Mouse (Mus musculus): ENCODE results near the gene Hspb1. TPM values are rescaled to one million over a fixed set of nuclear protein-coding genes. Genes with fewer than 3 reads are reported as not detected.

Gene Hspb1
- polyA plus RNA-seq, 1 experiment from 2014 or later = 7.3 TPM

GRCm38 (mm10) chr5:135853731-135854130, 34.0 kb upstream of the Hspb1 start:
- ATAC-seq = no peak
- Histone ChIP-seq H3K4me3 (replicated peaks; ENCODE audit: low read length) (no peak overlapping the region), H3K36me3 (ENCODE audit: control insufficient read depth, insufficient read depth) (no peaks in the 10 kb centered on the region), H3K9me3 (ENCODE audit: control insufficient read depth, low read length) (no peaks in the 10 kb centered on the region), H3K9ac (replicated peaks; ENCODE audit: low read depth, low read length) (no peak overlapping the region), H3K4me2 (ENCODE audit: low read length) (no peak overlapping the region), H3K4me1 (replicated peaks; ENCODE audit: control insufficient read depth, insufficient read depth, low read length) (peaks cover 15% of the 10 kb centered on the region), H3K27me3 (replicated peaks; ENCODE audit: control insufficient read depth, insufficient read depth, low read length) (peaks cover 63% of the 10 kb centered on the region), H3K27ac (ENCODE audit: low read length) (no peak overlapping the region)
- WGBS = 58% methylated on average over 7 of the region's 7 CpGs

DNA sequence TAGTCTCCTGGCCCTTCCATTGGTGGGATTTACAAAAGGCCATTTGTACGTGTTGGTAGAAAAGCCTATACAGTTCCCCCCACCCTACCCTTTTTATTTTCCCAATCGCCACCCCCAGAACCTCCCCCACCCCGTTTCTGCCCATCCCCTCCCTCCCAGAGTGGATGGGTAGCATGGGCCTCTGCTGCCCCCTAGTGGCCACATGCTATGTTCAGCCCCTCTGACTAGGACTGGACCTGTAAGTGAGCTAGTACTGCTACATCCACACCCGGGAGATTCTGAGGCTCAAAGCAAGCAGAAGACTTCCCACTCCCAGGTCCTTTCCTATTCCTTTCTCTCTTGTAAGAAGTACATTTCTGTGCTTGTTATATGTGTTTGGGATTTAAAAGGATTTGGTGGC, 32.6 kb upstream of the Hspb1 start:
- WGBS = 0% methylated on average over 4 of the region's 4 CpGs
- no peak overlapping the region for H3K9ac ChIP-seq (replicated peaks; ENCODE audit: low read depth, low read length)
- no peak overlapping the region for H3K4me3 ChIP-seq (replicated peaks; ENCODE audit: low read length)
- peaks cover 15% of the 10 kb centered on the region for H3K4me1 ChIP-seq (replicated peaks; ENCODE audit: control insufficient read depth, insufficient read depth, low read length)
- H3K4me2 ChIP-seq (ENCODE audit: low read length) = no peak overlapping the region
- H3K27me3 ChIP-seq (replicated peaks; ENCODE audit: control insufficient read depth, insufficient read depth, low read length) = peaks cover 59% of the 10 kb centered on the region
- ATAC-seq = peak; percentile 72; the same call in 1 of the 2 replicates
- H3K27ac ChIP-seq (ENCODE audit: low read length) = no peak overlapping the region
- no peaks in the 10 kb centered on the region for H3K36me3 ChIP-seq (ENCODE audit: control insufficient read depth, insufficient read depth)
- no peaks in the 10 kb centered on the region for H3K9me3 ChIP-seq (ENCODE audit: control insufficient read depth, low read length)

GRCm38 (mm10) chr5:135866662-135867061, 21.1 kb upstream of the Hspb1 start:
- peaks cover 13% of the 10 kb centered on the region for H3K4me1 ChIP-seq (replicated peaks; ENCODE audit: control insufficient read depth, insufficient read depth, low read length)
- H3K9ac ChIP-seq (replicated peaks; ENCODE audit: low read depth, low read length) = no peak overlapping the region
- H3K9me3 ChIP-seq (ENCODE audit: control insufficient read depth, low read length) = no peaks in the 10 kb centered on the region
- H3K27me3 ChIP-seq (replicated peaks; ENCODE audit: control insufficient read depth, insufficient read depth, low read length) = peaks cover 43% of the 10 kb centered on the region
- no peak overlapping the region for H3K4me3 ChIP-seq (replicated peaks; ENCODE audit: low read length)
- WGBS = 49% methylated on average over 8 of the region's 8 CpGs
- H3K4me2 ChIP-seq (ENCODE audit: low read length) = no peak overlapping the region
- no peak for ATAC-seq
- H3K27ac ChIP-seq (ENCODE audit: low read length) = no peak overlapping the region
- H3K36me3 ChIP-seq (ENCODE audit: control insufficient read depth, insufficient read depth) = no peaks in the 10 kb centered on the region

DNA sequence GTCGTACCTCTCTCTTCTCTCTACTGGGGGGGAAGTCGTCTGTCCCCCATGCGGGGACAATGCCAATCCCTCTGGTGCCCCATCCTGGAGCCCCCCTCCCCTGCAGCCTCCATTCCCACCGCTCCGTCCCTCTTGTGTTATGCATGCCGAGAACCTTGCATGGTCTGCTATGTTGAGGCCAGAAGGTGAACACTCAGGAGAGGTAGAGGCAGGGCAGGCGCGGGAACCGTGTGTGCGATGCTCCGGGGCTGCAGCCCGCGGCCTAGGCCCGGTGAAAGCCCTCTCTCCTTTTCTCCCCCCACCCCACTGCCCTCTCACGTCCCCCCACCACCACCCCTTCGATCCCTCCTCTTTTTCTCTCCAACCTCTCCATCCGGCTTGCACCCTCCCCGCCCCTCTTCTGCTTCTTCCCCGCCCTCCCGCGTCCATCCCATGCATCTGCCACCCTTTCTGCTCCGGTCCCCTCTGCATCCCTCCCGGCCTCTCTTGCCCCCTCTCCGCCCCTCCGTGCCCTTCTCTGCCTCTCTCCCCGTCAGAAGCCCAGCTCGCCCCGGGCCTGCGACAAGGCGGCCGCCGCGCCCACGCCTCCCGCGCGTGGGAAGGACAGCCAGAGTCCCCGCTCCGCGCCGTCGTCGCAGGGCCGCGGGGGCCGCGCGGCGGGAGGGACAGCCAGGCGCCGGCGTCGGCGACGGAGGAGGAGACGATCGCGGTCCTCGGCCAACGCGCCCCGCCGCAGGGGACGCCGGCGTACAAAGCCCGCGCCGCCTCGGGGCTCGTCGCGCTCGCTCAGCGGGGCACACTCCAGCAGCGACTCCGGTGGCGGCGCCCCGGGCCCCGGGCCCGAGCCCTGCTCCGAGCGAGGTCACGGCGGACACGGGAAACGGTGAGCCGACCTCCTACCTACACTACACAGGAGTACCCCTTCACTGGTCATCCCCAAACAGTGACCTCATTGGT, 19.8 kb upstream of the Hspb1 start:
- peak overlapping the region; percentile 76 for H3K4me2 ChIP-seq (ENCODE audit: low read length)
- H3K4me1 ChIP-seq (replicated peaks; ENCODE audit: control insufficient read depth, insufficient read depth, low read length) = peaks cover 13% of the 10 kb centered on the region
- no peaks in the 10 kb centered on the region for H3K36me3 ChIP-seq (ENCODE audit: control insufficient read depth, insufficient read depth)
- WGBS = under 1% methylated on average over 83 of the region's 89 CpGs
- H3K9ac ChIP-seq (replicated peaks; ENCODE audit: low read depth, low read length) = peak overlapping the region; percentile 65
- H3K27ac ChIP-seq (ENCODE audit: low read length) = no peak overlapping the region
- ATAC-seq = peak; percentile 64
- peak overlapping the region; percentile 48 for H3K4me3 ChIP-seq (replicated peaks; ENCODE audit: low read length)
- H3K9me3 ChIP-seq (ENCODE audit: control insufficient read depth, low read length) = no peaks in the 10 kb centered on the region
- peaks cover 39% of the 10 kb centered on the region for H3K27me3 ChIP-seq (replicated peaks; ENCODE audit: control insufficient read depth, insufficient read depth, low read length)

- Histone ChIP-seq H3K4me2 (ENCODE audit: low read length) (peak overlapping the region; percentile 76), H3K36me3 (ENCODE audit: control insufficient read depth, insufficient read depth) (no peaks in the 10 kb centered on the region), H3K4me3 (replicated peaks; ENCODE audit: low read length) (peak overlapping the region; percentile 48), H3K9ac (replicated peaks; ENCODE audit: low read depth, low read length) (peak overlapping the region; percentile 25; the same call in 1 of the 2 replicates), H3K27me3 (replicated peaks; ENCODE audit: control insufficient read depth, insufficient read depth, low read length) (peaks cover 39% of the 10 kb centered on the region), H3K9me3 (ENCODE audit: control insufficient read depth, low read length) (no peaks in the 10 kb centered on the region), H3K27ac (ENCODE audit: low read length) (no peak overlapping the region), H3K4me1 (replicated peaks; ENCODE audit: control insufficient read depth, insufficient read depth, low read length) (peaks cover 13% of the 10 kb centered on the region)
- no peak for ATAC-seq
- WGBS = under 1% methylated on average over 26 of the region's 27 CpGs
Observed at GRCm38 (mm10) chr5:135868653-135869052, 19.1 kb upstream of the Hspb1 start.

- H3K27me3 ChIP-seq (replicated peaks; ENCODE audit: control insufficient read depth, insufficient read depth, low read length) = peaks cover 38% of the 10 kb centered on the region
- H3K4me1 ChIP-seq (replicated peaks; ENCODE audit: control insufficient read depth, insufficient read depth, low read length) = peaks cover 13% of the 10 kb centered on the region
- no peaks in the 10 kb centered on the region for H3K9me3 ChIP-seq (ENCODE audit: control insufficient read depth, low read length)
- 69% methylated on average over 14 of the region's 14 CpGs for WGBS
- no peaks in the 10 kb centered on the region for H3K36me3 ChIP-seq (ENCODE audit: control insufficient read depth, insufficient read depth)
- no peak overlapping the region for H3K4me2 ChIP-seq (ENCODE audit: low read length)
- no peak overlapping the region for H3K9ac ChIP-seq (replicated peaks; ENCODE audit: low read depth, low read length)
- ATAC-seq = no peak
- no peak overlapping the region for H3K4me3 ChIP-seq (replicated peaks; ENCODE audit: low read length)
- no peak overlapping the region for H3K27ac ChIP-seq (ENCODE audit: low read length)
Observed at GRCm38 (mm10) chr5:135869661-135870423, 17.9 kb upstream of the Hspb1 start.

DNA sequence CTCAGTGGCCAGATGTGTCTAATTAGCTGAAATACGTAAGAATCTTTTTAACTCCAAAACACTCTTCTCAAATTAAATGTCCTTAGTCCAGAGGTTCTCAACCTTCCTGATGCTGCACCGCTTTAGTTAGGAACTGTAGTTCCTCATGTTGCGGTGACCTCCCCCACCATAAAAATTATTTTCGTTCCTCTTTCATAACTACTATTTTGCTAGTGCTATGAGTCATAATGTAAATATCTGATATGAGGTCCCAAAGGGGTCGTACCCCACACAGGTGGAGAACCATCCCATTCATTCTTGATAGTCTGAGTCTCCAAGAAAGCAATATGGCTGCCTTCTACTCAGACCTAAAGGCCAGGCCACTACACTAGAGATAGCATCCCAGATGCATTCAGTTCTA, 17.2 kb upstream of the Hspb1 start:
- H3K9me3 ChIP-seq (ENCODE audit: control insufficient read depth, low read length) = no peaks in the 10 kb centered on the region
- H3K9ac ChIP-seq (replicated peaks; ENCODE audit: low read depth, low read length) = no peak overlapping the region
- ATAC-seq = no peak
- H3K27ac ChIP-seq (ENCODE audit: low read length) = no peak overlapping the region
- WGBS = 92% methylated on average over 5 of the region's 5 CpGs
- no peak overlapping the region for H3K4me3 ChIP-seq (replicated peaks; ENCODE audit: low read length)
- no peaks in the 10 kb centered on the region for H3K36me3 ChIP-seq (ENCODE audit: control insufficient read depth, insufficient read depth)
- peaks cover 38% of the 10 kb centered on the region for H3K27me3 ChIP-seq (replicated peaks; ENCODE audit: control insufficient read depth, insufficient read depth, low read length)
- peaks cover 13% of the 10 kb centered on the region for H3K4me1 ChIP-seq (replicated peaks; ENCODE audit: control insufficient read depth, insufficient read depth, low read length)
- no peak overlapping the region for H3K4me2 ChIP-seq (ENCODE audit: low read length)

GRCm38 (mm10) chr5:135872996-135873395, 14.7 kb upstream of the Hspb1 start:
- WGBS = 14% methylated on average over 16 of the region's 16 CpGs
- H3K4me2 ChIP-seq (ENCODE audit: low read length) = no peak overlapping the region

DNA sequence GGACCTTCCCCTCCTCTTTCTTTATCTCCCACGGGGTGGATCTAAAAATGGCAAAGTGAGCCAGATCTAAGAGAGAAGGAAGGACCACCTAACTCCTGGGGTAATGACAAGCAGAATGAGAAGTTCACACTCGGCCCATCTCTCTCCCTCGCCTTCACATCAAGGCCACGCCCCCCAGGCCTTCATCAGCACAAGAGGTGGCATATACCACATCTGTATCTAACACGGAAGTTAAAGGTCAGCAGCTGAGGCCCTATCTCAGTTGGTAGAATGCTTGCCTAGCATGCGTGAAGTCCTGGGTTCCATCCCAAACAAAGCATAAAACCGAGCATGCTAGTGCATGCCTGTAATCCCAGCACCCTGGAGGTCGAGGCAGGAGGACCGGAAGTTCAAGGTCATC, 14.0 kb upstream of the Hspb1 start:
- Histone ChIP-seq H3K27ac (ENCODE audit: low read length) (no peak overlapping the region), H3K4me2 (ENCODE audit: low read length) (no peak overlapping the region), H3K4me1 (replicated peaks; ENCODE audit: control insufficient read depth, insufficient read depth, low read length) (peaks cover 7% of the 10 kb centered on the region), H3K36me3 (ENCODE audit: control insufficient read depth, insufficient read depth) (no peaks in the 10 kb centered on the region), H3K4me3 (replicated peaks; ENCODE audit: low read length) (no peak overlapping the region), H3K9me3 (ENCODE audit: control insufficient read depth, low read length) (no peaks in the 10 kb centered on the region), H3K27me3 (replicated peaks; ENCODE audit: control insufficient read depth, insufficient read depth, low read length) (peaks cover 21% of the 10 kb centered on the region), H3K9ac (replicated peaks; ENCODE audit: low read depth, low read length) (no peak overlapping the region)
- 73% methylated on average over 8 of the region's 9 CpGs for WGBS
- no peak for ATAC-seq

More at GRCm38 (mm10) chr5:135872996-135873395, 14.7 kb upstream of the Hspb1 start:
- Histone ChIP-seq H3K4me3 (replicated peaks; ENCODE audit: low read length) (no peak overlapping the region), H3K9ac (replicated peaks; ENCODE audit: low read depth, low read length) (no peak overlapping the region), H3K4me1 (replicated peaks; ENCODE audit: control insufficient read depth, insufficient read depth, low read length) (peaks cover 13% of the 10 kb centered on the region), H3K27ac (ENCODE audit: low read length) (no peak overlapping the region), H3K9me3 (ENCODE audit: control insufficient read depth, low read length) (no peaks in the 10 kb centered on the region), H3K36me3 (ENCODE audit: control insufficient read depth, insufficient read depth) (no peaks in the 10 kb centered on the region), H3K27me3 (replicated peaks; ENCODE audit: control insufficient read depth, insufficient read depth, low read length) (peaks cover 27% of the 10 kb centered on the region)
- ATAC-seq = no peak

Measured in forebrain, embryonic 16.5 days (tissue).